Mouse (Mus musculus) cortical plate, adult 2 months (tissue): ENCODE results near the gene Sh3yl1.

Experiments used
- CTCF ChIP-seq: fragments of 200-500 bp; IDR thresholded peaks from 2 replicates; pipeline ENCODE4 v1.5.1; 2011; ENCODE audit warnings: mild to moderate bottlenecking, control low read depth, low read length; ENCODE audit not compliant: insufficient read depth; ENCODE audit errors: extremely low read depth
- POLR2A ChIP-seq: fragments of 200-500 bp; IDR thresholded peaks from 2 replicates; pipeline ENCODE4 v1.6.1; 2011; ENCODE audit warnings: mild to moderate bottlenecking, low read length, control low read depth; ENCODE audit not compliant: insufficient read depth; ENCODE audit errors: extremely low read depth

- TF ChIP-seq POLR2A (no peak), CTCF (no peak)
These were observed 20.0 kb upstream of the Sh3yl1 start for GRCm38 (mm10) chr12:30891438-30891837.
